Mouse (Mus musculus): ENCODE measurements around the gene Cgref1. TPM values are rescaled to one million over a fixed set of nuclear protein-coding genes. Genes with fewer than 3 reads are reported as not detected.

Cgref1 gene
- polyA plus RNA-seq, 1 experiment from 2014 or later: 2.3 TPM

GRCm38 (mm10) chr5:30950922-30951321, 5.5 kb upstream of the Cgref1 start:
- Histone ChIP-seq H3K27ac (ENCODE audit: low read depth) (no peak overlapping the region), H3K4me1 (ENCODE audit: insufficient read depth) (no peaks in the 10 kb centered on the region), H3K4me3 (ENCODE audit: low read depth, low read length) (no peak overlapping the region), H3K36me3 (ENCODE audit: insufficient read depth) (peaks cover 38% of the 10 kb centered on the region), H3K27me3 (ENCODE audit: insufficient read depth, low read length) (no peaks in the 10 kb centered on the region), H3K4me2 (peak overlapping the region; percentile 86; the same call in 1 of the 2 replicates), H3K9me3 (ENCODE audit: low read depth, low read length) (no peaks in the 10 kb centered on the region), H3K9ac (no peak overlapping the region)
- ATAC-seq (ENCODE audit: insufficient read depth) (no peak), DNase-seq (no peak)
- TF ChIP-seq CTCF (IDR thresholded peaks at IDR 0.05; ENCODE audit: low read depth): no peak
- 79% methylated on average over 2 of the region's 2 CpGs for WGBS

- no peak for TF ChIP-seq CTCF (IDR thresholded peaks at IDR 0.05; ENCODE audit: low read depth)
- peaks cover 34% of the 10 kb centered on the region for H3K36me3 ChIP-seq (ENCODE audit: insufficient read depth)
- peak overlapping the region; percentile 50; the same call in 1 of the 2 replicates for H3K27ac ChIP-seq (ENCODE audit: low read depth)
- H3K4me1 ChIP-seq (ENCODE audit: insufficient read depth): peaks cover under 1% of the 10 kb centered on the region; the same call in 1 of the 2 replicates
- peak overlapping the region; percentile 56 for H3K4me3 ChIP-seq (ENCODE audit: low read depth, low read length)
- no peak for ATAC-seq (ENCODE audit: insufficient read depth)
- peaks cover 1% of the 10 kb centered on the region; the same call in 1 of the 2 replicates for H3K27me3 ChIP-seq (ENCODE audit: insufficient read depth, low read length)
- no peak for DNase-seq
- H3K9ac ChIP-seq: peak overlapping the region; percentile 62
- WGBS: 62% methylated on average over 4 of the region's 4 CpGs
- no peaks in the 10 kb centered on the region for H3K9me3 ChIP-seq (ENCODE audit: low read depth, low read length)
- H3K4me2 ChIP-seq: peak overlapping the region; percentile 86
Observed at GRCm38 (mm10) chr5:30950451-30950850, 5.1 kb upstream of the Cgref1 start.

- ATAC-seq (ENCODE audit: insufficient read depth) (peak; percentile 93), DNase-seq (peak; percentile 97)
- H3K4me1 ChIP-seq (ENCODE audit: insufficient read depth): peaks cover 3% of the 10 kb centered on the region; the same call in 1 of the 2 replicates
- peaks cover 8% of the 10 kb centered on the region for H3K27me3 ChIP-seq (ENCODE audit: insufficient read depth, low read length)
- H3K9me3 ChIP-seq (ENCODE audit: low read depth, low read length): no peaks in the 10 kb centered on the region
- peak overlapping the region; percentile 62 for H3K9ac ChIP-seq
- peak; percentile 32; the same call in 1 of the 2 replicates for TF ChIP-seq CTCF (IDR thresholded peaks at IDR 0.05; ENCODE audit: low read depth)
- peak overlapping the region; percentile 86 for H3K4me2 ChIP-seq
- H3K27ac ChIP-seq (ENCODE audit: low read depth): peak overlapping the region; percentile 50; the same call in 1 of the 2 replicates
- WGBS: under 1% methylated on average over 31 of the region's 31 CpGs
- H3K4me3 ChIP-seq (ENCODE audit: low read depth, low read length): peak overlapping the region; percentile 56
- H3K36me3 ChIP-seq (ENCODE audit: insufficient read depth): peaks cover 27% of the 10 kb centered on the region
Observed at GRCm38 (mm10) chr5:30949654-30950326, 4.4 kb upstream of the Cgref1 start.

- Histone ChIP-seq H3K4me1 (ENCODE audit: insufficient read depth) (peaks cover 3% of the 10 kb centered on the region; the same call in 1 of the 2 replicates), H3K9ac (no peak overlapping the region), H3K4me3 (ENCODE audit: low read depth, low read length) (no peak overlapping the region), H3K36me3 (ENCODE audit: insufficient read depth) (peaks cover 15% of the 10 kb centered on the region), H3K27ac (ENCODE audit: low read depth) (no peak overlapping the region), H3K27me3 (ENCODE audit: insufficient read depth, low read length) (peaks cover 9% of the 10 kb centered on the region), H3K9me3 (ENCODE audit: low read depth, low read length) (no peaks in the 10 kb centered on the region), H3K4me2 (no peak overlapping the region)
- WGBS: 79% methylated on average over 5 of the region's 5 CpGs
- ATAC-seq (ENCODE audit: insufficient read depth): no peak
- TF ChIP-seq CTCF (IDR thresholded peaks at IDR 0.05; ENCODE audit: low read depth): no peak
- no peak for DNase-seq
Observed at GRCm38 (mm10) chr5:30948620-30949019, 3.2 kb upstream of the Cgref1 start.

- Histone ChIP-seq H3K4me3 (ENCODE audit: low read depth, low read length) (no peak overlapping the region), H3K4me2 (no peak overlapping the region), H3K36me3 (ENCODE audit: insufficient read depth) (no peaks in the 10 kb centered on the region), H3K4me1 (ENCODE audit: insufficient read depth) (peaks cover 3% of the 10 kb centered on the region; the same call in 1 of the 2 replicates), H3K9me3 (ENCODE audit: low read depth, low read length) (no peaks in the 10 kb centered on the region), H3K9ac (no peak overlapping the region), H3K27ac (ENCODE audit: low read depth) (no peak overlapping the region), H3K27me3 (ENCODE audit: insufficient read depth, low read length) (peaks cover 9% of the 10 kb centered on the region)
- TF ChIP-seq CTCF (IDR thresholded peaks at IDR 0.05; ENCODE audit: low read depth): no peak
- DNase-seq (no peak), ATAC-seq (ENCODE audit: insufficient read depth) (no peak)
- WGBS: 82% methylated on average over 6 of the region's 6 CpGs
Observed at GRCm38 (mm10) chr5:30944344-30944743, 1.0 kb downstream of the Cgref1 start.

GRCm38 (mm10) chr5:30943004-30943403, 2.4 kb downstream of the Cgref1 start:
- Histone ChIP-seq H3K9ac (no peak overlapping the region), H3K4me3 (ENCODE audit: low read depth, low read length) (no peak overlapping the region), H3K27me3 (ENCODE audit: insufficient read depth, low read length) (peaks cover 9% of the 10 kb centered on the region), H3K4me1 (ENCODE audit: insufficient read depth) (peaks cover 3% of the 10 kb centered on the region; the same call in 1 of the 2 replicates), H3K36me3 (ENCODE audit: insufficient read depth) (no peaks in the 10 kb centered on the region), H3K27ac (ENCODE audit: low read depth) (no peak overlapping the region), H3K9me3 (ENCODE audit: low read depth, low read length) (no peaks in the 10 kb centered on the region), H3K4me2 (no peak overlapping the region)
- ATAC-seq (ENCODE audit: insufficient read depth): no peak
- peak; percentile 40 for TF ChIP-seq CTCF (IDR thresholded peaks at IDR 0.05; ENCODE audit: low read depth)
- 89% methylated on average over 2 of the region's 2 CpGs for WGBS
- DNase-seq: no peak

GRCm38 (mm10) chr5:30934725-30935461, 10.5 kb downstream of the Cgref1 start:
- Histone ChIP-seq H3K27ac (ENCODE audit: low read depth) (no peak overlapping the region), H3K36me3 (ENCODE audit: insufficient read depth) (no peaks in the 10 kb centered on the region), H3K4me3 (ENCODE audit: low read depth, low read length) (no peak overlapping the region), H3K9ac (no peak overlapping the region), H3K9me3 (ENCODE audit: low read depth, low read length) (no peaks in the 10 kb centered on the region), H3K4me1 (ENCODE audit: insufficient read depth) (no peaks in the 10 kb centered on the region), H3K4me2 (no peak overlapping the region), H3K27me3 (ENCODE audit: insufficient read depth, low read length) (no peaks in the 10 kb centered on the region)
- ATAC-seq (ENCODE audit: insufficient read depth) (no peak), DNase-seq (no peak)
- 90% methylated on average over 5 of the region's 5 CpGs for WGBS
- TF ChIP-seq CTCF (IDR thresholded peaks at IDR 0.05; ENCODE audit: low read depth): peak; percentile 15; the same call in 1 of the 2 replicates
